Mouse (Mus musculus) midbrain, embryonic 14.5 days (tissue): Measurements from ENCODE around the gene Elavl2. TPM values are rescaled to one million over a fixed set of nuclear protein-coding genes. Genes with fewer than 3 reads are reported as not detected.

Experiments used
- ATAC-seq: fragments of 200-750 bp; cut with Nextera tagmentation; 2 replicates; pipeline ENCODE4 v1.8.0; 2017; ENCODE audit warnings: moderate number of reproducible peaks, moderate library complexity; ENCODE audit not compliant: low FRiP score, low TSS enrichment
- DNase-seq: peaks from one replicate; pipeline ENCODE4 v3.0.0-alpha.2; 2015
- H3K27ac ChIP-seq: fragments of 300-500 bp; sonication (generic); replicated peaks from 2 replicates; pipeline ENCODE4 v1.5.1; 2014; ENCODE audit warnings: mild to moderate bottlenecking, low read depth, low read length, moderate library complexity
- H3K27me3 ChIP-seq: fragments of 300-500 bp; sonication (generic); 2 replicates; pipeline ENCODE4 v1.6.1; 2014; ENCODE audit warnings: low read length, control low read depth, mixed read lengths; ENCODE audit not compliant: control insufficient read depth, insufficient read depth
- H3K36me3 ChIP-seq: fragments of 300-500 bp; sonication (generic); 2 replicates; pipeline ENCODE4 v1.6.1; 2014; ENCODE audit warnings: low read length, control low read depth; ENCODE audit not compliant: control insufficient read depth, insufficient read depth
- H3K4me1 ChIP-seq: fragments of 300-500 bp; sonication (generic); 2 replicates; pipeline ENCODE4 v1.6.1; 2014; ENCODE audit warnings: mild to moderate bottlenecking, antibody characterized with exemption, low read length, control low read depth; ENCODE audit not compliant: control insufficient read depth, insufficient read depth
- H3K4me2 ChIP-seq: fragments of 300-500 bp; sonication (generic); 2 replicates; pipeline ENCODE4 v1.6.1; 2014; ENCODE audit warnings: mild to moderate bottlenecking, low read length, moderate library complexity
- H3K4me3 ChIP-seq: fragments of 300-500 bp; sonication (generic); replicated peaks from 2 replicates; pipeline ENCODE4 v1.5.1; 2014; ENCODE audit warnings: low read depth, low read length
- H3K9ac ChIP-seq: fragments of 300-500 bp; sonication (generic); replicated peaks from 2 replicates; pipeline ENCODE4 v1.6.1; 2014; ENCODE audit warnings: mild to moderate bottlenecking, low read length, moderate library complexity
- H3K9me3 ChIP-seq: fragments of 300-500 bp; sonication (generic); 2 replicates; pipeline ENCODE4 v1.6.1; 2016; ENCODE audit warnings: low read length, control low read depth, mixed read lengths; ENCODE audit not compliant: control insufficient read depth
- WGBS: fragments of 180-500 bp; shearing (Covaris S2); extraction: QIAGEN DNeasy Blood & Tissue Kit; methylation state at CpG from one replicate; pipeline ENCODE4 v1.1.7; 2014; 5-methylcytosine and 5-hydroxymethylcytosine counted together
- microRNA-seq: library from miRNA; unstranded; fragments of <30 nt; microRNA quantifications from one replicate; pipeline ENCODE4, GENCODE M21; 2016
- polyA plus RNA-seq: library from polyadenylated mRNA; unstranded; fragments of >200 nt; fragmentation: Nextera tagmentation; extraction: Ambion mirVana; gene quantifications from 2 replicates; pipeline ENCODE4 v1.2.1, GENCODE M21; 2014

Gene Elavl2
- polyA plus RNA-seq, 1 experiment from 2014 or later: 171 TPM

DNA sequence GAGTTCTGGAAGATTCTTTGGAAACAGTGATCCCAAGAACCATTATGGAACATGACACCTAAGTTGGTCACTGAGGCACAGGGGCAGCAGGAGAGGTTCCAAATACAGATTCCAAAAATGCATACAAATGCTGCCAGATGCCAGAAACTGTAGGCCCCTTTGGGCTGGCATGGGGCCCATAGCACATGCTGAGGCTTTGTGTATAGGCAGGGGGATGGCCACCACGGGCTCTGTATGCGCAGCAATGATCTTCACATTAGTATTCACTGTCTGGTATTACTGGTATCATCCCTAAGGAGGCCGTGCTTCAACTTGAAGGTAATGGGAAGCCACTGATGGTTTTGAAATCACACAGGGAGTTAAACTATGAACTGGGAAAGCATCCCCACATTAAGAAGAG, 181.3 kb downstream of the Elavl2 start:
- Histone ChIP-seq H3K36me3 (peaks cover 27% of the 10 kb centered on the region), H3K4me2 (no peak overlapping the region), H3K9me3 (no peaks in the 10 kb centered on the region), H3K27me3 (no peaks in the 10 kb centered on the region), H3K4me3 (no peak overlapping the region), H3K9ac (no peak overlapping the region), H3K4me1 (no peaks in the 10 kb centered on the region), H3K27ac (no peak overlapping the region)
- 81% methylated on average over 3 of the region's 3 CpGs for WGBS
- DNase-seq (no peak), ATAC-seq (no peak)

DNA sequence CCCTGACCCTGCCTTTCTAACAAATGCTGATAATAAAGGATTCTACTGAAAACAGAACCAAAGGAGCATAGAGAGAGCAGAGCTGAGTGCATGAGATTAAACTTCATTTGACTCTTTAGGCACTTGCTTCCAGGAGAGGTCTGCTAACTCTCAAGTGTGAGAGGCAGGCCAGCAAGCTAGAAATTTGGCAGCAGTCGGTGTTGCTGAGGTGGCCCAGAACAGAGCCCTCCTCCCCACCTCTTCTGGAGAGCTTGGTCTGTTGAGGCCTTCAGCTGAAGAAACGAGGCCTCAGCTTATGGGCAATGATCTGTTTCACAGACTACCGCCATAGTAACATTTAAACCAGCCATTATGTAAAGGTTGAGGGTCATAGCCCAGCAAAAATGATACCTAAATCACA, 186.7 kb downstream of the Elavl2 start:
- Histone ChIP-seq H3K9ac (no peak overlapping the region), H3K4me2 (no peak overlapping the region), H3K9me3 (no peaks in the 10 kb centered on the region), H3K27ac (no peak overlapping the region), H3K4me3 (no peak overlapping the region), H3K27me3 (no peaks in the 10 kb centered on the region), H3K4me1 (no peaks in the 10 kb centered on the region), H3K36me3 (peaks cover 39% of the 10 kb centered on the region)
- no peak for ATAC-seq
- DNase-seq: no peak
- WGBS: 87% methylated on average over 3 of the region's 3 CpGs

DNA sequence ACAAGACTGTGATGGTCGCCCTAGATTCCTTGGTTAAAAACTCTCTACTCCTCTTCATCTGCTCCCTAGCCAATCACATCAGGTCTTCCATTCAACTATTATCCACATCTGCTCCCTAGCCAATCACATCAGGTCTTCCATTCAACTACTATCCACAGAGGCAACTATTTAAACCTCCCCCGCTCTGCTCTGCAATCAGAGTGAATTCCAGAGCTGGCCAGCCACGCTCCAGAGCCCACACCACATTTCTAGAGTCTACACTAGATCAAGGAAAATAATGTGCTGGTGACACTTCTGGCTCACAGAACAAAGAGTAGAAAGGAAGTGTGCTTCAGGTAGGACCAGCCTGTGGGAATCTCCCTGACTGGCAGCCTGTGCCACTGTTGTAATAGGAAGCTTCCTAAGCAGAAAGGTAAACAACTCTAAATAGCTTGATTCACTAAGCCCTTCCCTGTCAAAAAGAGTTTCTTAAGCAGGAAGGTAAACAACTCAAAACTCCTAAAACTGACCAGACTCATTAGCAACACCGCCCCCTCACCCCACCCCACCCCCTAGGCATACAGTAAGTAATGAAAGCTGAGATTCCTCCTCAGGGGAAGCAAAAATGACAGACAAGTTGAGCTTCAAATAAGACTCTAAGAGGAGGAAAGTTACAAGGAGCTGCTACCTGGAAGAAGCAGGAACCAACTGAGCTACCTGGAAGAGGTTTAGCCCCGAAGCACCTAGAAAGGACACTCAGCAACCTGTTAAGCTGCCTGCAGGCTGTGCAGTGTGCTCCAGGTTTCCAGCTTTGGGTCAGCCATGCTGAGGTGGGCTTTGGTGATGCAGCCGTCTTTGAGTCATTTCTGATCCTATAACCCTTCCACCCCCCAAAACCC, 191.9 kb downstream of the Elavl2 start:
- Histone ChIP-seq H3K4me3 (no peak overlapping the region), H3K4me1 (no peaks in the 10 kb centered on the region), H3K9ac (no peak overlapping the region), H3K4me2 (no peak overlapping the region), H3K27ac (no peak overlapping the region), H3K9me3 (no peaks in the 10 kb centered on the region), H3K36me3 (peaks cover 13% of the 10 kb centered on the region), H3K27me3 (no peaks in the 10 kb centered on the region)
- no peak for ATAC-seq
- peak; percentile 5 for DNase-seq
- 67% methylated on average over 6 of the region's 6 CpGs for WGBS

Small RNA genes lying within 50 kb of the gene (microRNA-seq; reads per million reads assigned to microRNA genes)
- gene Mir6402: not detected
